Mouse (Mus musculus) kidney, postnatal 4 days (tissue): ENCODE measurements around the gene Gm42957.
A peak's percentile ranks its signal among the peaks of the same experiment; 100 is the strongest.
"Not testable (repeated sequence)": the region's sequence is repeated elsewhere in the genome, so short reads cannot be mapped to it uniquely, and the experiment has no call there.

ENCODE experiments used
- DNase-seq, 2 experiments: peaks; one replicate each; pipeline ENCODE4 v3.0.0; 2021; ENCODE audit warnings: mixed read lengths in 2 of 2

Gm42957 gene

GRCm38 (mm10) chr3:96675690-96676089 lies 40.4 kb downstream of the Gm42957 start:
- DNase-seq: no peak

DNA sequence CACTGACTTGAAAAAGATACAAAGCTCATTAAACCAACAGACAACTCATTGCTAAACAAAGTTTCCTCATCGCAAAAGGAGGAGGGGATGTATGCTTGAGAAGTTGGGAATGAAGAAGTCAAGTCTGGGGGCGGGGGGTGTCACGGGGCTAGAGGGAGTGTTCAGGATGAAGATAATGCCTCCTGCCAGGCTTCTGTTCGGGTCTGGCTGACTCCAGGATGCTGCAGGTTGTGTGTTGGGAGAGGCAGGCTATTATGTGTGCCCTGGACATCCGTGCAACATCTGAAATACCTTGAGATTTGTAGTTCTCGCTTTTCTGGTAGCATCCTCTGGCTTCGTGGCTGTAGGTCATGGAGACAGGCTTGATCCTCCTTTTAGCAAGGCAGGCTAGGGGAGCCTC lies 43.2 kb downstream of the Gm42957 start:
- no peak for DNase-seq

DNA sequence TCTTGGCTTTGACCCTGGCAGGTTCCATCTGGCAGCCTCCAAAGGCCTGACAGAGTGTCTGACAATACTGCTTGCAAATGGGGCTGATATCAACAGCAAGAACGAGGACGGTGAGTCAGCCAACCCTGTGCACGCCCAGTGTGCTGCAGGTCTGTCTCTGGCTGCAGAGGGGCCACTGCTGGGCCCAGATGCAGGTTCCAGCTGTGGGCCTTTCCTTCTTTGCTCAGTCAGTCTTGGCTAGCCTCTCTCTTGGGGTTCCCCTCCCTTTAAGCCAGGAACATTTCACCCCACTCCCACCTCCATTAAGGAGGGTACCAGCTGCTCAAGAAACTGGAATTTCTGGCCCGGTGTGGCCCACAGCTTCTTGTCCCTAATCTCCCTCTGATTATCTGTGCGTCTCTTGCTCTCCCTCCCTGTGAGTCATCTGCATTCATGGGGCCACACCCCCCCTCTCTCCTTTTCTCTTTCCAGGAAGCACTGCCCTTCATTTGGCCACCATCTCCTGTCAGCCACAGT lies 43.9 kb downstream of the Gm42957 start:
- no peak for DNase-seq

- DNase-seq: no peak
Observed at GRCm38 (mm10) chr3:96680269-96680956, 45.1 kb downstream of the Gm42957 start.

- no peak for DNase-seq
Observed at GRCm38 (mm10) chr3:96683496-96683895, 48.2 kb downstream of the Gm42957 start.

GRCm38 (mm10) chr3:96684151-96684821 lies 49.0 kb downstream of the Gm42957 start:
- no peak for DNase-seq

DNA sequence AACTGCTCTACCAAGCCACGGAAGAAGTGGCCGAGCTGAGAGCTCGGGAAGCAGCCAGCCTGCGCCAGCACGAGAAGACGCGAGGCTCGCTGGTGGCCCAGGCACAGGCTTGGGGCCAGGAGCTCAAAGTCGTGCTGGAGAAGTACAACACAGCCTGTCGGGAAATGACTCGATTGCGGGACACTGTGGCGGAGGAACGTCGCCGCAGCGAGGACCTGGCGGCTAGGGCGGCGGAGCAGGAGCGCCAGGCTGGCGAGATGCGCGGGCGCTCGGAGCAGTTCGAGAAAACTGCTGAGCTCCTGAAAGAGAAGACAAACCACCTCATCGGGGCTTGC lies 49.5 kb downstream of the Gm42957 start:
- DNase-seq: peak; percentile 30 to 41

DNA sequence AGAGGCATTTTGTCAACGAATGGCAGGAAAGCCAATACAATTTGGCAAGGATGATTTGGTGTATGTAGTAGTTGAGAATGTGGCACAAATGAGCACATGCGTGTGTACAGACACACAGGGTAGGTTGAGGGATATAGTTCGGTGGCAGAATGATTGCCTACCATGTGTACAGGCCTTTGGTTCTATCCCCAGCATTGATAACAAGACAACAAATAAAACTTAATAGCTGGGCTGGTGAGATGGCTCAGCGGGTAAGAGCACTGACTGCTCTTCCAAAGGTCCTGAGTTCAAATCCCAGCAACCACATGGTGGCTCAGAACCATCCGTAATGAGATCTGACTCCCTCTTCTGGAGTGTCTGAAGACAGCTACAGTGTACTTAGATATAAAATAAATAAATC lies 50.8 kb downstream of the Gm42957 start:
- DNase-seq: not testable (repeated sequence)

DNA sequence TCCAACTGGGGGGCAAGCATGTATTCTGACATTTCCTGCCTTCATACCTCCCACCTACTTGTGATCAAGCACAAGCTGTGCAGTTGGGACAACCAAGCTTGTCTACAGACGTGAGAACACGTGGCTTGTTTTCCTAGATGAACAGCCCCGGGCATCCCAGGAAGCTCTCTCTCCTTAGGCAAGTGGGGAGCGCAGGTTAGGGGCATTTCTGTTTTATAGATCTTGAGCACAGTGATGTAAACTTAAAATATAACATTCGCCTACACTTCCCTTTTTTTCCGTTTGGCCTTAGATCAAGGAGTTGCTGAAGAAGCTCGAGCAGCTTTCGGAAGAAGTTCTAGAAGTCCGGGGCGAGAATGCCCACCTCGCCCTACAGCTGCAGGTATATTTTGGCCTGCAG lies 53.6 kb downstream of the Gm42957 start:
- no peak for DNase-seq

DNA sequence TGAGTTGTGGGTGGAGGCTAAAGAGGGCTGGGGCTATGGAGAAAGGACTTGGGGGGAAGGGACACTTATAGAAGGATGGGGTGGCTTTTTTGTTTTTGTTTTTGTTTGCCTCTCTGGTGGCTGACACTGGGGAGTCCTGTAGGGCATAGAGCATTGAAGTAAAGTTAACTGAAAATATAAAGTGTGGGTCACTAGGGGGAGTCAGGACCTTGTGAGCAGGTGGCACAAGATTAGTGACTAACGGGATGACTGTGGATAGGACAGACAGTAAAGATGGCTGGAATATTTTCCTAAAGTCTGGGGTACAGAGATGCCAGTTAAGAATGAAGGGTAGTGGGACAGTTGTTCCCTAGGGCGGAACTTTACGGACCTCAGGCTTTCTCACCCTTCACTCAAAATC lies 55.0 kb downstream of the Gm42957 start:
- DNase-seq: no peak

DNA sequence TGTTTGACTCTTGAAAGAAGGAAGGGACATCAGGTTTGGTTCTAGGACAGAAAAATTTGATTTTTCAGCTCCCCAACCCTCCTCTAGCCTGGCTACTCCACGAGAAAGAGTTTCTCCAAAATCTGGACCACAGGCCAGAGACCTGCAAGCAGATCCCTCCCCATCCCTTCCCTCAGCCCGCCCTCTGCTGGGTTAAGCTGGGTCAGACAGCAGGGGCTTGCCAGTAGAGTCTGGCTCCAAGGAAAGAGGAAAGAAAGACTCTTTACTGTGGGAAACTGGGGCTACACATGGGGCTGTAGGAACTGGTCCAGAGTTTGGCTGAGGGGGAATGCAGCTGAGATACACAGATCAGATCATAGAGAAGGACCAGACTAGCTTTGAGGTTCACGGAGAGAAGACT lies 57.2 kb downstream of the Gm42957 start:
- peak; percentile 75 to 79 for DNase-seq

DNA sequence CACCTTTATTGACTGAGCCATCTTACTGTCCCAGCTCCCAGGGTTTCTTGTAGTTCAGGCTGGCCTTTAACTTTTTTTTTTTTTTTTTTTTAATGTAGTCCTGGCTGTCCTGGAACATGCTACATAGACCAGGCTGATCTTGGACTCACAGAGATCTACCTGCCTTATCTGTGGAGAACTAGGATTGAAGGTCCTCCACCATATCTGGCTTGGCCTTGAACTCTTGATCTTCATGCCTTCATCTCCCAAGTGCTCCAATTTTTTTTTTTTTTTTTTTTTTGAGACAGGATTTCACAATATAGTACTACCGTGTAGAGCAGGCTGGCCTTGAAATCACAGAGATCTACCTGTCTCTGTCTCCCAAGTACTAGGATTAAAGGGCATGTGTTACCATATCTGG lies 58.3 kb downstream of the Gm42957 start:
- no peak for DNase-seq

DNA sequence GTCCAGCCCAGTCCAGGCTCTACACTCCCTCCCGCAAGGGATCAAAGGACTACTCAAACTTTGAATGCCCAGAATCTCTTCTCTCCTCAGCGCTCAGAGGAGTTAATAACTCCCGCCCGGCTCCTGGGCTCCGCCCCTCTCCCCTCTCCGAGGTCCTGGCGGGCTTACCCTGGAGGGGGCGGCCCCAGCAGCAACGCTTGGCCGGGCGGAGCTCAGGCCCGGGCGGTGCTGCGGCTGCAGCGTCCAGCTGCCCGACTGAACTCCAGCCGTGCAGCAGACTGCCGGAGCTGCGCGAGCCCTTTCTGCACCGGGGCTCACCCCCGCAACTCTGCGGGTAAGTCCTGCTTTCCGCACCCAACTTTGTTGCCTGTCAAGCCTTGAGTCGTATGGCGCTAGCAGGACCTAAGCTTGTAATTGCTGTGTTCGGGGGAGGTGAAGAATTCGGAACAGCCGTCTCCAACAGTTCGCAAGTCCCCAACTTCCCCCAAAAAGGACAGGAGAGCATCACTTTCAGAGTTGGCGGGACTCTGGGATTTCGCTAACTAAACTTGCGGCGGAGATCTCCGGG lies 61.0 kb downstream of the Gm42957 start, which contains the start of gene Pias3:
Pias3 (plus strand) TSS at position 187 of the 568 bp plus-strand sequence.
- peak; percentile 90 to 94 for DNase-seq

- DNase-seq: peak; percentile 92 to 96
Observed at GRCm38 (mm10) chr3:96696766-96697732, 61.8 kb downstream of the Gm42957 start.

GRCm38 (mm10) chr3:96698993-96699690 lies 63.9 kb downstream of the Gm42957 start:
- peak; percentile 25 to 43 for DNase-seq

- DNase-seq: peak; percentile 42 to 50
Observed at GRCm38 (mm10) chr3:96700376-96700775, 65.1 kb downstream of the Gm42957 start.

DNA sequence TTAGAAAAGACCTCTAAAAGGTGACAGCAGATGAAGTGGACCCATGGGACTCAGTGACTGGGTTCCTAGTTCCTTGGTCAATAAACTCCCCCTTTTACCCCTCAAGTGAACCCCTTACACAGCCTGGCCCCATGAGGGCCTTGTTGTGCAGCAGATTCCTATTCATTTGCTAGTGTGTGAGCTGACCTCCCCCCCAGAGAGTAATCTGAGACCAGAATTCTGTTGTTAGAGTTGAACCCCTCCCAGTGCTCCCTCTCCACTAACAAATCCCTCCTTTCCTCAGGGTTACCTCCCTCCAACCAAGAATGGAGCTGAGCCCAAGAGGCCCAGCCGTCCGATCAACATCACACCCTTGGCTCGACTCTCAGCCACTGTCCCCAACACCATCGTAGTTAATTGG lies 65.7 kb downstream of the Gm42957 start:
- DNase-seq: no peak
